Mouse (Mus musculus): ENCODE measurements at regions not wholly inside any gene's neighbourhood (a gene's known extent, or its start where the extent isn't known, plus 50 kb on each side); places are given as distances from the start of the nearest gene placed in this dataset.

GRCm38 (mm10) chr14:76907941-76908340, 128.6 kb upstream of the Ccdc122 start:
- TF ChIP-seq CTCF (IDR thresholded peaks at IDR 0.05; ENCODE audit: borderline replicate concordance, control insufficient read depth, extremely low read depth, insufficient read depth, low read length, poor library complexity) (no peak), POLR2A (IDR thresholded peaks at IDR 0.05; ENCODE audit: control insufficient read depth, extremely low read depth, insufficient read depth, low read length, poor library complexity) (no peak)

All from thymus, adult 2 months (tissue).